Mouse (Mus musculus) neural tube, embryonic 12.5 days (tissue): ENCODE results near the gene Zfp385b. TPM values are rescaled to one million over a fixed set of nuclear protein-coding genes. Genes with fewer than 3 reads are reported as not detected.

Source experiments
- ATAC-seq: fragments of 200-750 bp; cut with Nextera tagmentation; 2 replicates; pipeline ENCODE4 v1.8.0; 2017; ENCODE audit warnings: low read depth, mild to moderate bottlenecking, moderate TSS enrichment, moderate library complexity; ENCODE audit not compliant: low FRiP score
- H3K27ac ChIP-seq: fragments of 300-500 bp; sonication (generic); 2 replicates; pipeline ENCODE4 v1.5.1; 2016
- H3K27me3 ChIP-seq: fragments of 300-500 bp; sonication (generic); replicated peaks from 2 replicates; pipeline ENCODE4 v1.6.1; 2016; ENCODE audit warnings: mild to moderate bottlenecking
- H3K36me3 ChIP-seq: fragments of 300-500 bp; sonication (generic); 2 replicates; pipeline ENCODE4 v1.6.1; 2016; ENCODE audit warnings: mild to moderate bottlenecking
- H3K4me1 ChIP-seq: fragments of 300-500 bp; sonication (generic); 2 replicates; pipeline ENCODE4 v1.6.1; 2016
- H3K4me2 ChIP-seq: fragments of 300-500 bp; sonication (generic); replicated peaks from 2 replicates; pipeline ENCODE4 v1.6.1; 2016; ENCODE audit warnings: mild to moderate bottlenecking
- H3K4me3 ChIP-seq: fragments of 300-500 bp; sonication (generic); 2 replicates; pipeline ENCODE4 v1.5.1; 2016
- H3K9ac ChIP-seq: fragments of 300-500 bp; sonication (generic); 2 replicates; pipeline ENCODE4 v1.6.1; 2016; ENCODE audit warnings: mild to moderate bottlenecking
- H3K9me3 ChIP-seq: fragments of 300-500 bp; sonication (generic); 2 replicates; pipeline ENCODE4 v1.6.1; 2016; ENCODE audit warnings: mild to moderate bottlenecking
- WGBS: fragments of 180-500 bp; shearing (Covaris S2); methylation state at CpG from one replicate; pipeline ENCODE4 v1.1.7; 2016; 5-methylcytosine and 5-hydroxymethylcytosine counted together
- polyA plus RNA-seq: library from polyadenylated mRNA; unstranded; fragments of >200 nt; fragmentation: Nextera tagmentation; extraction: Ambion mirVana; gene quantifications from 2 replicates; pipeline ENCODE4 v1.2.1, GENCODE M21; 2016

The Zfp385b gene
- polyA plus RNA-seq, 1 experiment from 2014 or later, result 3.6 TPM

- Histone ChIP-seq H3K27me3 (no peaks in the 10 kb centered on the region), H3K9ac (no peak overlapping the region), H3K4me2 (no peak overlapping the region), H3K4me3 (no peak overlapping the region), H3K27ac (no peak overlapping the region), H3K36me3 (no peaks in the 10 kb centered on the region), H3K9me3 (no peaks in the 10 kb centered on the region), H3K4me1 (no peaks in the 10 kb centered on the region; the same call in 1 of the 2 replicates)
- WGBS, result 84% methylated on average over 4 of the region's 4 CpGs
- no peak for ATAC-seq
These were observed 262.5 kb downstream of the Zfp385b start for GRCm38 (mm10) chr2:77556938-77557337.

GRCm38 (mm10) chr2:77555980-77556379 lies 263.5 kb downstream of the Zfp385b start:
- H3K27me3 ChIP-seq, result no peaks in the 10 kb centered on the region
- H3K9me3 ChIP-seq, result no peaks in the 10 kb centered on the region
- no peaks in the 10 kb centered on the region; the same call in 1 of the 2 replicates for H3K4me1 ChIP-seq
- H3K27ac ChIP-seq, result no peak overlapping the region
- H3K4me3 ChIP-seq, result no peak overlapping the region
- ATAC-seq, result no peak
- no peaks in the 10 kb centered on the region for H3K36me3 ChIP-seq
- 62% methylated on average over 7 of the region's 7 CpGs for WGBS
- H3K4me2 ChIP-seq, result no peak overlapping the region
- H3K9ac ChIP-seq, result no peak overlapping the region

- Histone ChIP-seq H3K4me3 (no peak overlapping the region), H3K27me3 (no peaks in the 10 kb centered on the region), H3K27ac (no peak overlapping the region), H3K9ac (no peak overlapping the region), H3K4me1 (no peaks in the 10 kb centered on the region; the same call in 1 of the 2 replicates), H3K36me3 (no peaks in the 10 kb centered on the region), H3K9me3 (no peaks in the 10 kb centered on the region), H3K4me2 (no peak overlapping the region)
- ATAC-seq, result no peak
- WGBS, result 56% methylated on average over 8 of the region's 8 CpGs
These were observed 266.8 kb downstream of the Zfp385b start for GRCm38 (mm10) chr2:77552675-77553074.

GRCm38 (mm10) chr2:77543388-77543787 lies 276.1 kb downstream of the Zfp385b start:
- 40% methylated on average over 1 of the region's 1 CpGs for WGBS
- Histone ChIP-seq H3K27ac (no peak overlapping the region), H3K4me3 (no peak overlapping the region), H3K27me3 (no peaks in the 10 kb centered on the region), H3K9ac (no peak overlapping the region), H3K9me3 (no peaks in the 10 kb centered on the region), H3K4me2 (no peak overlapping the region), H3K36me3 (no peaks in the 10 kb centered on the region), H3K4me1 (no peaks in the 10 kb centered on the region)
- ATAC-seq, result no peak

DNA sequence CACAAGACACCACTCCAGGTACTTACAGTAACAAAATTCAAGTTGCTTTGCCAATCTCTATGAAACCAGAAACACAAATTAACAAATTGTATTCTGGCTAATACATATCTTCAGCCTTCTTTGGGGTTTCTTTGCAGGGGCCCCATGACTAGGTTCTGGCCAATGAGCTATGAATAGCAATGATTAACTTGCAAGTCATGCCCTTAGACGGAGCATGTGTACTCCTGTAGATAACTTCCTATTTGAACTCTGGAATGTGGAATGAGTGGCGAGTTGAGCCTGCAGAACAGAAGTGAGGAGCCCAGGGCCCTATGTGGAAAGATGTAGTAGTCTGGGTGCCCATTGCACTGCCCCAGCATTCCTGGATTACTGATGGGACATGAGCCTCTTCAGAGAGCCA lies 276.8 kb downstream of the Zfp385b start:
- H3K27ac ChIP-seq, result no peak overlapping the region
- H3K9me3 ChIP-seq, result no peaks in the 10 kb centered on the region

DNA sequence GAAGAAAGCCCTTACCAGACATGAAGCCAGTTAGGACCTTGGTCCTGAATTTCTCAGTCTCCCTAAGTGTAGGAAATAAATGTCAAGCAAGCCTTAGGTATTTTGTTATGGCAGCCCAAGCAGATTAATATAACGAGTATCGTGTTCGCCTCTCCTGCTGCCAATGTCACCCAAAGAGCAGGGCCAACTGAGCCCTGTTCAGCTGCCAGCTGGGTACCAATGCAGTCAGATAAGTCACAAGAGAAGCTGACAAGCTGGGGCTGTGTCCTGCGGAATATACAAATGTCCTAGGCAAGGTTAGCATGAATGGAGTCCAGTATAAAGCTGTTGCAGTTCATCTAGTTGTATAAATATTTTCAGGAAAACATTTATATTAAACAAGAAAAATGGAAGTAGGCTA lies 277.8 kb downstream of the Zfp385b start:
- Histone ChIP-seq H3K4me2 (no peak overlapping the region), H3K27me3 (no peaks in the 10 kb centered on the region), H3K4me3 (no peak overlapping the region), H3K4me1 (no peaks in the 10 kb centered on the region), H3K36me3 (no peaks in the 10 kb centered on the region), H3K9ac (no peak overlapping the region), H3K27ac (no peak overlapping the region), H3K9me3 (no peaks in the 10 kb centered on the region)
- no peak for ATAC-seq
- WGBS, result 92% methylated on average over 4 of the region's 4 CpGs

More for the DNA sequence above, 276.8 kb downstream of the Zfp385b start:
- ATAC-seq, result no peak
- H3K36me3 ChIP-seq, result no peaks in the 10 kb centered on the region
- WGBS, result 69% methylated on average over 2 of the region's 2 CpGs
- no peak overlapping the region for H3K4me3 ChIP-seq
- no peak overlapping the region for H3K9ac ChIP-seq
- H3K4me2 ChIP-seq, result no peak overlapping the region
- H3K27me3 ChIP-seq, result no peaks in the 10 kb centered on the region
- H3K4me1 ChIP-seq, result no peaks in the 10 kb centered on the region

DNA sequence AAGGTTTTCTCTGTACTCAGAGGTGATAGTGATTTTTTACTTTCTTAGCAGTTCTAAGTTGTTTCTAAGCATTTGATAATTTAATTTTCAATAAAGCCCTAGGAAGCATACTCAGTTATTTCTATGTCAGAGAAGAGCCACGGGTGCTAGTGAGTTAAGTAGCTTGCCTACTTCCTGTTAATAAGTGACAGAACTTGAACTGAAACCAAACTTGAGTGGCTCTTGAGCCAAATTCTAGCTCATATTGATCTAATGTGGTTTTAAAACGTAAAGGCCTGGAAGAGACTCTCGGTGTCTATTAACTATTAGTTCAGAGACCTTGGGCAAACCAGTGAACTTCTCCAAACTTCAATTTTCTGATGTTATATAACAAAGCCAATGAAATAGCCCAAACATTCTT lies 278.6 kb downstream of the Zfp385b start:
- H3K27ac ChIP-seq, result no peak overlapping the region
- H3K4me3 ChIP-seq, result no peak overlapping the region
- H3K4me1 ChIP-seq, result no peaks in the 10 kb centered on the region
- no peaks in the 10 kb centered on the region for H3K27me3 ChIP-seq
- H3K36me3 ChIP-seq, result no peaks in the 10 kb centered on the region
- H3K9me3 ChIP-seq, result no peaks in the 10 kb centered on the region
- no peak overlapping the region for H3K4me2 ChIP-seq
- WGBS, result 91% methylated on average over 3 of the region's 3 CpGs
- H3K9ac ChIP-seq, result no peak overlapping the region
- ATAC-seq, result no peak

DNA sequence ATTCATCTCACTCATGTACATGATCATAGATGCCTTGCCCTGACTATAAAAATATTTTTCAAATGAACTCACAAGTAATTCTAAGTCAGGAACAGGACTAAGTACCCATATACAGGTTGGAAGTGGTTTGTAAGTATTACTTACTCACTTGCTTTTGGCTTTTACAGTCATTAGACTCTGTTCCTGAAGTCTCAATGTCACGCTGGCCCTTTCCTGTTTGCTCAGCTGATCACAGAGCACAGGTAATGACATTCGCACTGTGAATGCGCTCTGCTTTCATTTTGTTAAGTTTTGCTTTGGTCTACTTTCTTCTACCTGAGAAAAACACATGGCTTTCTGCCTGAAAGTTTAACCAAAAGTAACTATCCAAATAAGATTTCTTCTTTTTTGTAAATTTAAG lies 282.9 kb downstream of the Zfp385b start:
- H3K4me3 ChIP-seq, result no peak overlapping the region
- H3K36me3 ChIP-seq, result no peaks in the 10 kb centered on the region
- ATAC-seq, result no peak
- H3K4me1 ChIP-seq, result no peaks in the 10 kb centered on the region
- no peak overlapping the region for H3K4me2 ChIP-seq
- H3K27me3 ChIP-seq, result no peaks in the 10 kb centered on the region
- WGBS, result 88% methylated on average over 3 of the region's 3 CpGs
- H3K9ac ChIP-seq, result no peak overlapping the region
- H3K9me3 ChIP-seq, result no peaks in the 10 kb centered on the region
- H3K27ac ChIP-seq, result no peak overlapping the region

GRCm38 (mm10) chr2:77528079-77528752 lies 291.2 kb downstream of the Zfp385b start:
- no peak overlapping the region for H3K4me3 ChIP-seq
- H3K27ac ChIP-seq, result no peak overlapping the region
- H3K4me1 ChIP-seq, result no peaks in the 10 kb centered on the region
- no peaks in the 10 kb centered on the region for H3K9me3 ChIP-seq
- ATAC-seq, result no peak
- no peak overlapping the region for H3K9ac ChIP-seq
- no peaks in the 10 kb centered on the region for H3K36me3 ChIP-seq
- H3K4me2 ChIP-seq, result no peak overlapping the region
- 91% methylated on average over 7 of the region's 7 CpGs for WGBS
- no peaks in the 10 kb centered on the region for H3K27me3 ChIP-seq

DNA sequence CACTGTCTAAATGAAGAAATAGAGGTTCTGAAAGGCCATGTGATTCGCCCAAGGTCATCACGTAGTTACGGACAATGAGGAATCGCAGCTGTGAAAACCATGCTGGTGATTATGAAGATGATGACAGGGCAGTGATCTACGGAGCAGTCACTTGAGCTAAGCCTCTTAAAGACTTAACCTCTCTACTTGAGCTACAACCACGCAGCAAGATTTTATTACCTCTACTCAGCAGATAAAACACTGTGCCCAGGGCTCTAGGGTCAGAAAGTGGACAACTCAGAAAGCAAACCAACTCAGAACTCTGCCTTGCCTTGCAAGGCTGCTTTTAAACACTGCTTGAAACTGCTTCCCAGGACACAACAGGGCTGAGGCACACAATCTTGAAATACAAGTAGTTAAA lies 291.8 kb downstream of the Zfp385b start:
- H3K4me2 ChIP-seq, result no peak overlapping the region
- H3K4me3 ChIP-seq, result no peak overlapping the region
- WGBS, result 77% methylated on average over 6 of the region's 6 CpGs
- no peaks in the 10 kb centered on the region for H3K4me1 ChIP-seq
- H3K9ac ChIP-seq, result no peak overlapping the region
- no peaks in the 10 kb centered on the region for H3K9me3 ChIP-seq
- no peaks in the 10 kb centered on the region for H3K36me3 ChIP-seq
- no peak for ATAC-seq
- H3K27ac ChIP-seq, result no peak overlapping the region
- no peaks in the 10 kb centered on the region for H3K27me3 ChIP-seq

GRCm38 (mm10) chr2:77526803-77527202 lies 292.6 kb downstream of the Zfp385b start:
- Histone ChIP-seq H3K36me3 (no peaks in the 10 kb centered on the region), H3K4me2 (no peak overlapping the region), H3K9me3 (no peaks in the 10 kb centered on the region), H3K27ac (no peak overlapping the region), H3K4me1 (no peaks in the 10 kb centered on the region), H3K27me3 (no peaks in the 10 kb centered on the region), H3K4me3 (no peak overlapping the region), H3K9ac (no peak overlapping the region)
- no peak for ATAC-seq
- 88% methylated on average over 4 of the region's 4 CpGs for WGBS

- Histone ChIP-seq H3K4me3 (no peak overlapping the region), H3K4me2 (no peak overlapping the region), H3K9ac (no peak overlapping the region), H3K4me1 (no peaks in the 10 kb centered on the region), H3K9me3 (no peaks in the 10 kb centered on the region), H3K36me3 (no peaks in the 10 kb centered on the region), H3K27ac (no peak overlapping the region), H3K27me3 (no peaks in the 10 kb centered on the region)
- 77% methylated on average over 5 of the region's 5 CpGs for WGBS
- ATAC-seq, result no peak
These were observed 293.1 kb downstream of the Zfp385b start for GRCm38 (mm10) chr2:77526301-77526700.

- H3K27ac ChIP-seq, result no peak overlapping the region
- no peaks in the 10 kb centered on the region for H3K27me3 ChIP-seq
- peaks cover 6% of the 10 kb centered on the region for H3K4me1 ChIP-seq
- H3K9ac ChIP-seq, result no peak overlapping the region
- 81% methylated on average over 4 of the region's 4 CpGs for WGBS
- no peak for ATAC-seq
- no peaks in the 10 kb centered on the region for H3K9me3 ChIP-seq
- no peaks in the 10 kb centered on the region for H3K36me3 ChIP-seq
- H3K4me2 ChIP-seq, result no peak overlapping the region
- no peak overlapping the region for H3K4me3 ChIP-seq
These were observed 297.2 kb downstream of the Zfp385b start for GRCm38 (mm10) chr2:77522223-77522622.
